Mouse (Mus musculus): Measurements from ENCODE around the gene Tnfsf14. TPM values are rescaled to one million over a fixed set of nuclear protein-coding genes. Genes with fewer than 3 reads are reported as not detected.

Gene Tnfsf14
- total RNA-seq (2015; ENCODE audit: low replicate concordance), result 1.7 and 2.5 TPM in 2 replicates
- 1.4 TPM in 1 of 2 replicates, not detected in the other for total RNA-seq (2017; ENCODE audit: low replicate concordance)

- no peak for ATAC-seq (replicated peaks; ENCODE audit: low FRiP score, poor library complexity, severe bottlenecking)
Measured at GRCm38 (mm10) chr17:57194041-57194507, at the start of gene Tnfsf14. Gene Tnfsf14, minus strand, starts transcription at chr17:57194177.

DNA sequence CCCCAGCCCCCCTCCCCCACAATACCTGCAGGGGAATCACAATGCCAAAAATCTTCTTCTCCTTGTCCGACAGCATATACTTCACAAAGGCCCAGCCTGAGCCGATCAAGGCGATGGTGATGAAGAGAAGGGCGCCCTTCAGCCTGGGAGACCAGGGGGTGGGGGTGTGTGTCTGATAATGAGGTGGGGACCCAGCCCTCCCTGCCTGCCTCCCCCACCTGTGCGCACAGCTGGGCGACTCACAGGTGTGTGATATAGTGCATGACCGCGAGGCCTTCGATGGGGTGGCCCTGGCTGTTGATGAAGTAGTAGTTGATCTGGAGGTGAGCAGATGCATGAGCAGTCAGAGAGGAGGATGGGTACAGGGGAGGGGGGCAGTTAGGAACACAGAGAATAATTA lies 43.2 kb upstream of the Tnfsf14 start:
- ATAC-seq (replicated peaks; ENCODE audit: low FRiP score, poor library complexity, severe bottlenecking), result no peak

DNA sequence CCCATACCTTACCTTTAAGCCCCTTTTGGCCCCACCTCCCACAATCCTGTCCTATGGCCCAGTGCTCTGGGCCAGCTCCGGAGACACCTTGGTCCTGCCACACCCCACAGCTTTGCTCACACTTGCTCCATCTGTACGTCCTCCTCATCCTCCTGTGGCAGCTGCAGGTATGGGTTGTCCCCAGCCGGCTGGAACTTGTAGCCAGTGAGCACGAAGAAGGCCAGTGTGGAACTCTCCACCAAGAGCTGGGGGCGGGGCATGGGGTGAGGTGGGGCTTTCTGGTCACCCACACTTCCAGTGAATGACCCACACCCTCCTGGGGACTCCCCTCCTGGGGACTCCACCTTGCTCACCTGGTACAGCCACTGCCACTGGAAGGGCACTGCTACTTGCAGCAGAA lies 41.8 kb upstream of the Tnfsf14 start:
- no peak for ATAC-seq (replicated peaks; ENCODE audit: low FRiP score, poor library complexity, severe bottlenecking)

DNA sequence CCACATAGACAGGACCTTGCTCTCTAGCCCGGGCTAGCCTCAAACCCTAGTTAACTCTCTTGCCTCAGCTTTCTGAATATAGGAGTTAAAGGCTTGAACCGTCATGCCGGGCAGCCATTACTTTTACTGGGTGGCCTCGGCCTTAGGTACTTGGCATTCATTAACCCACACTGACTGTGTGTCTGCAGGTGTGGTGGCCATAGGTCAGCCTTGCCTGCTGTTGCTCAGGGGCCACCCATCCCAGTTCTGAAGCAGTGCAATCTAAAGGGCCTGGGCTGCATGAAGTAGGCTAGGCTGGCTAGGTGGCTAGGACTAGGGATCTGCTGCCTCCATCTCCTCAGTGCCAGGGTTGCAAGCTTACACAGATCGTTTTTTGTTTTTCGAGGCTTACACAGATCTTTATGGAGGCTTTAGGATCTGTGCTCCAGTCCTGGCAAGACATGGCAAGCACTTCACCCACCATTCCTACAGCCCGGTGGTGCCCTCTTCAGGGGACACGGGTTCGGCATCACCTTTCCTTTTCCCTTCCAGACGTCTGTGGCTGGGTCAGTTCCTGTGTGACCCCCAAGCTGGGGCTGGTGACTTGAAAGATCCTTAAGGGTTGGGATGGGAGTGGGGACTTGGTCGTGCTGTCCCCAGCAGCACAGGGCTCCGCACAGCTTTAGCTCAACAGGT lies 40.4 kb upstream of the Tnfsf14 start:
- ATAC-seq (replicated peaks; ENCODE audit: low FRiP score, poor library complexity, severe bottlenecking), result no peak

DNA sequence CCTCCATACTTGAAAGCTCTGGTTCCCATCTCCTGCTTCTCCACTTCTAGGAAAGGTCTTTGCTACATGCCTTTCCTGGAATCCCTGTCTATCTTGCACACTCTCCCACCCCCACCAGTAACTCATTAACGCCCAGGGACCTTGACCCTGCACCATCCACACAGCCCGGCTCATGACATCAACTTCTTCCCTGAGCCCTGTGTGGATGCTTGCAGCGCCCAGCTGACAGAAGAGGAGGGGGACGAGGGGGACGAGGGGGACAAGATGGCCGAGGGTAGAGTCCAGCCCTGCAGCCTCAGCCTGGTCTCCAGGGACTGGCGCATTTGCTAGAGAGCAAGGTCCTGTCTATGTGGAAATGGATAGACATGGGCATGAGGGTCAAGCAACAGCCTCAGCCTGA lies 39.1 kb upstream of the Tnfsf14 start:
- ATAC-seq (replicated peaks; ENCODE audit: low FRiP score, poor library complexity, severe bottlenecking), result no peak

DNA sequence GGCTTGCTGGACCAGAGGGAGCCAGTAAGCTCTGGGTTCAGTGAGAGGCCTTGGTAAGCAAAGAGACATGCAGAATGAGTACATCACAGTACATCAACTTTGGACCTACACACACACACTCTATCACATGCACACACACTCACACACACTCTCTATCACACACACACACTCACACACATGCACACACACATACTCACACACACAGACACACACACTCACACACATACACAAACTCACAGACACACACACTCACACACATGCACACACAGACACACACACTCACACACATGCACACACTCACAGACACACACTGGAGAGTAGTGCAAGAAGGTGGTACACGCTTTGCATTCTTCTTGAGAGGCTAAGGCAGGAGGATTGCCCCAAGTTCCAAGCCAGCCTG lies 38.2 kb upstream of the Tnfsf14 start:
- no peak for ATAC-seq (replicated peaks; ENCODE audit: low FRiP score, poor library complexity, severe bottlenecking)

GRCm38 (mm10) chr17:57231321-57231771 lies 37.4 kb upstream of the Tnfsf14 start:
- no peak for ATAC-seq (replicated peaks; ENCODE audit: low FRiP score, poor library complexity, severe bottlenecking)

GRCm38 (mm10) chr17:57230728-57231125 lies 36.8 kb upstream of the Tnfsf14 start:
- ATAC-seq (replicated peaks; ENCODE audit: low FRiP score, poor library complexity, severe bottlenecking), result no peak

DNA sequence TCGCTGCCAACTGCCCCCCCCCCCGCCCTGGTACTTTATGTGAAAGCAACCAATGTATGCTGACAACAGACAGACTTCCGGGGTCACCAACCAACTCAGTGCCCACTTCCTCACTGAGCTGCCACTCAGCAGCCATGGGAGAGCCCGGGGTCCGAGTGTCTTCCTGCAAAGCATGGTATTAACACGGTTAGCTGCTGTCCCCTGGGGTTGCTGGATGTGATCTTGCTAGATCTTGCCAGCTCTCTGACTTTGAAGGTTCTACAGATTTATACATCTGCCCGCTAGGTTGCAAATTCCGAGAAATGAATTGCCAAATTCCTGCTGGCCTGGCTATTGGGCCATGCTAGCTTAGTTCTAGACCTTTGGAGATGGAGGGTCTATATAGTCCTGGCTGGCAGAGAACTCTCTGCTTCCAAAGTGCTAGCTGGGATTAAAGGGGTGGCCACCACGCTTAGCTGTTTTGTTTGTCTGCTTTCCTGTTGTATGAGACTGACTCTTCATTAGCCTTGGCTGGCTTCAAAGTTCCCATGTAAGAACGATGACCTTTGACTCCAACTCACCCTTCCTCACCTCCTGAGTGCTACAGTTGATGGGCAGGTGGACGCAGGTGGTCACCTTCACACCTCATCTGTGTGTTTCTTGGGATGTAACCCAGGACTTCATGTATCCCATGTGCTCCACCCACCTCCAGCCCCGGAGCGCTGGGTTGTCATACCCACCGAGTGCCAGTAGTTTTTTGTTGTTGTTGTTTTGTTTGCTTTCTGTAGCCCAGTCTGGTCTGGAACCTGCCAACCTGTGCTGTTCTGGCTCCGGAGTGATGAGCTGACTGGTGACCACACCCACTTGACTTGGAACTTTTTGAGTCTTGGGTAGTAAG lies 36.1 kb upstream of the Tnfsf14 start:
- ATAC-seq (replicated peaks; ENCODE audit: low FRiP score, poor library complexity, severe bottlenecking), result no peak

GRCm38 (mm10) chr17:57228873-57229272 lies 34.9 kb upstream of the Tnfsf14 start:
- no peak for ATAC-seq (replicated peaks; ENCODE audit: low FRiP score, poor library complexity, severe bottlenecking)

- ATAC-seq (replicated peaks; ENCODE audit: low FRiP score, poor library complexity, severe bottlenecking), result no peak
Measured at GRCm38 (mm10) chr17:57228014-57228413, 34.0 kb upstream of the Tnfsf14 start, which contains the start of gene C3. Gene C3, minus strand, starts transcription at chr17:57228136.

GRCm38 (mm10) chr17:57227468-57227867 lies 33.5 kb upstream of the Tnfsf14 start:
- no peak for ATAC-seq (replicated peaks; ENCODE audit: low FRiP score, poor library complexity, severe bottlenecking)

DNA sequence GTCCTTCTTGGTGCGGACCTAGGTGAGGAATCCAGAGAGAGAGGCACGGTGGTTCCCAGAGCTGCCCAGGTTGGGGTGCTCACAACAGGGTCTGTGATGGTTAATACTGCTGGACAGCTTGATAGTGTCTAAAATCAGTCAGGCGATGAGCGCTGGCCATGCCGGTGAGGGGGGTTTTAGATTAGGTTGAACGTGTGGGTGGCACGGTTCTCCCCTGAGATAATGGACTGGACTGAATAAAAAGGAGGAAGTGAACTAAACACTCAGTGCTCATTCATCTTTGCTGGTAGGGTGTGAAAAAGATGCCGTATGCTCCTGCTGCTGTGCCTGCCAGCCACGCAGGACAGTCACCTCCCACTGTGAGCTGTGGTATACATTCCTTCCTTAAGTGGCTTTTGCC lies 29.3 kb upstream of the Tnfsf14 start:
- no peak for ATAC-seq (replicated peaks; ENCODE audit: low FRiP score, poor library complexity, severe bottlenecking)

GRCm38 (mm10) chr17:57221911-57222310 lies 27.9 kb upstream of the Tnfsf14 start:
- no peak for ATAC-seq (replicated peaks; ENCODE audit: low FRiP score, poor library complexity, severe bottlenecking)

- ATAC-seq (replicated peaks; ENCODE audit: low FRiP score, poor library complexity, severe bottlenecking), result no peak
Measured at GRCm38 (mm10) chr17:57219884-57220207, 25.9 kb upstream of the Tnfsf14 start.

GRCm38 (mm10) chr17:57219167-57219883 lies 25.3 kb upstream of the Tnfsf14 start:
- ATAC-seq (replicated peaks; ENCODE audit: low FRiP score, poor library complexity, severe bottlenecking), result no peak

DNA sequence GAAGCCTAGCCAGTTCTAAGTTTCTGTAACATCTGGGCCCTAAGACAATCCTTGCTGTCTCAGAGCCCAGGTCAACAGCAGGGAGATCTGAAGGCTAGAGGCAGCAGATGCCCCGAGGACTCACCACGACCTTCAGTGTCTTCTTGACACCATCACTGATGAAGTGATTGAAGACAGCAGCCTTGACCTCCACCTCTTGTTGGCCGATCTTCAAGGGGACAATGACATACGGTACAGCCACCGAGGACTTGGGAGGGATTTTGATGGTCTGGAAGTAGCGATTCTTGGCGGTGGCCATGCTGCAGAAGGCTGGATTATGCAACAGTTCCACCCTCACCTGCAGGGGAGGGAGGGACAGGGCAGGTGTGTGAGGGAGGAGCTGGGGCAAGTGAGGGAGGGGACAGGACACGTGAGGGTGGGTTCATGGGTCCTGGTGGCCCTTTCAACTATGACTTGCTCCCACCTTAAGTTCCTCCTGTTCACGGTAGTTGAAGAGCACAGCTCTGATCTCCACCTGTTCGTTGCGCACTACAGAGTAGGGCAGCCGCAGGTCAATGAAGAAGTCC lies 24.4 kb upstream of the Tnfsf14 start:
- ATAC-seq (replicated peaks; ENCODE audit: low FRiP score, poor library complexity, severe bottlenecking), result no peak

- ATAC-seq (replicated peaks; ENCODE audit: low FRiP score, poor library complexity, severe bottlenecking), result no peak
Measured at GRCm38 (mm10) chr17:57214676-57215387, 20.9 kb upstream of the Tnfsf14 start.

DNA sequence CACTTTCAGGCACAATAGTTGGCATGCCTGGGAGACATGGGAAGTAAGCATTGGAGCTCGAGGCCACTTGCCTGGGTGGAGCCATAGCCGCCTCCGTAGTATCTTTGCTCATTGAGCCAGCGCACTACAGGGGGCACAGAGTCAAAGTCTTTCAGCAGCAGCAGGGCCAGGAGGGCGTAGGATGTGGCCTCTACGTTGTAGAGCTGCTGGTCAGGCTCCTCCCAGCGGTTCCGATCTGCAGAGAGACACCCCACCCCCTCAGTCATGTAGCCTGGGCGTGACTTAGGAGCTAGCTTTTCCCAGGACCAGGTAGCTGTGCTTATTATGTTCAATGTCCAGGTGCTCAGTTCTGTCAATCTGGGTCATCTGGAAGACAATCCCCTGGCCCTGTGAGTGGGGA lies 17.5 kb upstream of the Tnfsf14 start:
- ATAC-seq (replicated peaks; ENCODE audit: low FRiP score, poor library complexity, severe bottlenecking), result no peak
